Comparison of ENCODE assay signal across 8 mouse cellular contexts in the genomic region with DNA sequence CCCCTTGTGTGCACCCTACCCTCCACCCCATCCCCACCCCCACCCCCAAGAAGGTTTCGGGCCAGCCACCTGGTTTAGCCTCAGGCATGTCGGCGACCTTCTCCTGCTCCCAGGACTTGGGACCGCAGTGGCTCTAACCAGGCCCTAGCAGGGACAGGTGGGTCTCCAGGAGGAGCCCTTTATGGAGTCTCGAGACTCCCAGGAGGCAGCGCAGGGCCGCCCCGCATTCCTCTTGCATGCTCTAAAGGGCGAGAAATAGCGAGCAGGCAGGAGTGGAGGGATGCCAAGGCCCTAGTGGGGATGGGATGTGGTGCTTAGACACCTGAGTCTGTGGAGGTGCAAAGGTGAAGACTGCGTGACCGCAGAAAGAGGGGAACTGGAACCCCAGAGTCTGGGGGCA. TPM values are rescaled to one million over a fixed set of nuclear protein-coding genes. Genes with fewer than 3 reads are reported as not detected.
A peak's percentile ranks its signal among the peaks of the same experiment; 100 is the strongest.
DNase-seq lines count a peak whose midpoint lies in the region; ATAC-seq and TF ChIP-seq lines count a peak whose summit lies in the region.

A gene (minus strand): TSS at position 155 of the 400 bp plus-strand sequence.

- 0 out of 2 replicates have a peak within 1 kb of the TSS, but pooled peaks have one; percentile 6 for H3K9ac ChIP-seq in hindbrain, embryonic 14.5 days
- H3K9ac ChIP-seq in lung, embryonic 14.5 days, result peak within 1 kb of the TSS; percentile 33; the same call in 1 of the 2 replicates

- WGBS in bone marrow, adult 2 months, result 51% methylated on average over 12 of the region's 12 CpGs
- 40% methylated on average over 12 of the region's 12 CpGs for WGBS in hindbrain, embryonic 14.5 days
- 25% methylated on average over 12 of the region's 12 CpGs for WGBS in lung, embryonic 14.5 days

- peak within 1 kb of the TSS; percentile 26; the same call in 1 of the 2 replicates for H3K4me2 ChIP-seq in hindbrain, embryonic 14.5 days (replicated peaks)
- H3K4me2 ChIP-seq in lung, embryonic 14.5 days, result peak within 1 kb of the TSS; percentile 45

- TF ChIP-seq CTCF in bone marrow, adult 2 months (IDR thresholded peaks at IDR 0.05; ENCODE audit: control insufficient read depth, insufficient read depth, low read length), result no peak
- TF ChIP-seq CTCF in lung, embryonic 14.5 days (IDR thresholded peaks at IDR 0.05; ENCODE audit: low read depth), result no peak
- no peak for TF ChIP-seq CTCF in left cerebral cortex, adult 2 months (IDR thresholded peaks at IDR 0.05)

- H3K36me3 ChIP-seq in hindbrain, embryonic 14.5 days (replicated peaks; ENCODE audit: control insufficient read depth, insufficient read depth), result no peaks in the 10 kb centered on the region
- no peaks in the 10 kb centered on the region for H3K36me3 ChIP-seq in lung, embryonic 14.5 days (ENCODE audit: insufficient read depth)

- H3K4me3 ChIP-seq in bone marrow, adult 2 months (replicated peaks; ENCODE audit: control insufficient read depth, low read depth, low read length), result no peak within 1 kb of the TSS
- H3K4me3 ChIP-seq in hindbrain, embryonic 14.5 days (replicated peaks; ENCODE audit: low read length), result no peak within 1 kb of the TSS
- peak within 1 kb of the TSS; percentile 4; the same call in 1 of the 2 replicates for H3K4me3 ChIP-seq in lung, embryonic 14.5 days (ENCODE audit: low read depth, low read length)
- no peak within 1 kb of the TSS for H3K4me3 ChIP-seq in left cerebral cortex, adult 2 months

- TF ChIP-seq POLR2A in bone marrow, adult 2 months (IDR thresholded peaks at IDR 0.05; ENCODE audit: borderline replicate concordance, control insufficient read depth, low read depth, low read length), result no peak

- intact Hi-C loops in left cerebral cortex, adult 2 months (cut with DNase I), result loop anchor here (5.0 kb wide), 1 partner anchor 123 kb away; no protein-coding TSS in a partner anchor

- ATAC-seq in hindbrain, embryonic 14.5 days (ENCODE audit: low FRiP score), result no peak
- no peak for ATAC-seq in lung, embryonic 14.5 days (ENCODE audit: insufficient read depth)

- peaks cover 4% of the 10 kb centered on the region for H3K4me1 ChIP-seq in bone marrow, adult 2 months (ENCODE audit: control insufficient read depth, insufficient read depth, low read length)
- H3K4me1 ChIP-seq in hindbrain, embryonic 14.5 days (replicated peaks; ENCODE audit: control insufficient read depth, insufficient read depth, low read length), result no peaks in the 10 kb centered on the region
- 0 out of 2 replicates have a peak, but pooled peaks cover 3% of the 10 kb centered on the region for H3K4me1 ChIP-seq in lung, embryonic 14.5 days (ENCODE audit: insufficient read depth)

- DNase-seq in gastrocnemius, adult 8-10 months (ENCODE audit: low spot score in 2 of 2), result peak; percentile 80 to 90
- no peak for DNase-seq in hindbrain, embryonic 14.5 days (ENCODE audit: low spot score)
- peak; percentile 50 for DNase-seq in lung, embryonic 14.5 days
- no peak for DNase-seq in left cerebral cortex, adult 2 months (ENCODE audit: extremely low spot score in 1 of 2, low spot score in 2 of 2)
- DNase-seq in left cerebral cortex, adult 18-20 months (ENCODE audit: low spot score in 2 of 2), result no peak
- no peak for DNase-seq in right cerebral cortex, postnatal 10 days (ENCODE audit: low spot score in 2 of 2)
- DNase-seq in thymus, postnatal 10 days (ENCODE audit: low spot score in 2 of 2), result no peak

- peaks cover 35% of the 10 kb centered on the region for H3K27me3 ChIP-seq in hindbrain, embryonic 14.5 days (ENCODE audit: control insufficient read depth, insufficient read depth, low read length)
- peaks cover 46% of the 10 kb centered on the region for H3K27me3 ChIP-seq in lung, embryonic 14.5 days (ENCODE audit: insufficient read depth, low read length)

- H3K27ac ChIP-seq in bone marrow, adult 2 months (ENCODE audit: control insufficient read depth, insufficient read depth, low read depth, low read length, poor library complexity), result peak within 1 kb of the TSS; percentile 17
- no peak within 1 kb of the TSS for H3K27ac ChIP-seq in hindbrain, embryonic 14.5 days
- H3K27ac ChIP-seq in lung, embryonic 14.5 days (ENCODE audit: low read depth), result no peak within 1 kb of the TSS
- H3K27ac ChIP-seq in left cerebral cortex, adult 2 months, result no peak within 1 kb of the TSS; the same call in 1 of the 2 replicates

- H3K9me3 ChIP-seq in hindbrain, embryonic 14.5 days (ENCODE audit: control insufficient read depth, low read length), result no peaks in the 10 kb centered on the region
- H3K9me3 ChIP-seq in lung, embryonic 14.5 days (ENCODE audit: low read depth, low read length), result no peaks in the 10 kb centered on the region

RNA-seq across cellular contexts. Expression of the gene that starts here (rescaled TPM):
- polyA plus RNA-seq in bone marrow, adult 2 months (2011; ENCODE audit: insufficient read depth, insufficient read length, low replicate concordance, missing spikeins), result 1.5 and 5.4 TPM in 2 replicates
- total RNA-seq in gastrocnemius, adult 8-10 months (2022), result 1,000 to 10,000 TPM; 5,017 to 5,674 (median 5,484) TPM
- 0.05 and 0.09 TPM in 2 replicates for polyA plus RNA-seq in hindbrain, embryonic 14.5 days (2014; fragmentation: Nextera tagmentation; extraction: Ambion mirVana)
- polyA plus RNA-seq in lung, embryonic 14.5 days (2014; fragmentation: Nextera tagmentation; extraction: Ambion mirVana), result 0.14 and 0.26 TPM in 2 replicates
- under 1 TPM in 1 of 2 experiments, not detected in 1; 0.29 TPM for total RNA-seq in left cerebral cortex, adult 2 months (2021)
- total RNA-seq in left cerebral cortex, adult 18-20 months (2021), result under 1 TPM; 0.12 to 0.28 TPM

Comparison
In these comparisons a context has a peak if more than half of its experiments do, and no peak if none do; other contexts are left out.
1. RNA of the gene that starts here (total RNA-seq): 5,017 to 5,674 TPM in gastrocnemius, adult 8-10 months; 0.29 TPM in left cerebral cortex, adult 2 months and 0.12 to 0.28 TPM in left cerebral cortex, adult 18-20 months; every median in the first group is over 1,000 times any median in the second.
2. Peak in DNase-seq, H3K4me3 ChIP-seq, H3K9ac ChIP-seq and H3K4me2 ChIP-seq in lung, embryonic 14.5 days; RNA of the gene not detected or under 1 TPM.
3. DNase-seq: peak in gastrocnemius, adult 8-10 months (2 of 2); none in hindbrain, embryonic 14.5 days (single experiment), left cerebral cortex, adult 2 months (0 of 2), left cerebral cortex, adult 18-20 months (0 of 2), right cerebral cortex, postnatal 10 days (0 of 2) and thymus, postnatal 10 days (0 of 2).